Mouse (Mus musculus): Measurements from ENCODE around the gene Il17ra. TPM values are rescaled to one million over a fixed set of nuclear protein-coding genes. Genes with fewer than 3 reads are reported as not detected.

Il17ra gene
- polyA plus RNA-seq (2015; fragmentation: Nextera tagmentation; extraction: Ambion mirVana), result 3.5 and 4.2 TPM in 2 replicates

DNA sequence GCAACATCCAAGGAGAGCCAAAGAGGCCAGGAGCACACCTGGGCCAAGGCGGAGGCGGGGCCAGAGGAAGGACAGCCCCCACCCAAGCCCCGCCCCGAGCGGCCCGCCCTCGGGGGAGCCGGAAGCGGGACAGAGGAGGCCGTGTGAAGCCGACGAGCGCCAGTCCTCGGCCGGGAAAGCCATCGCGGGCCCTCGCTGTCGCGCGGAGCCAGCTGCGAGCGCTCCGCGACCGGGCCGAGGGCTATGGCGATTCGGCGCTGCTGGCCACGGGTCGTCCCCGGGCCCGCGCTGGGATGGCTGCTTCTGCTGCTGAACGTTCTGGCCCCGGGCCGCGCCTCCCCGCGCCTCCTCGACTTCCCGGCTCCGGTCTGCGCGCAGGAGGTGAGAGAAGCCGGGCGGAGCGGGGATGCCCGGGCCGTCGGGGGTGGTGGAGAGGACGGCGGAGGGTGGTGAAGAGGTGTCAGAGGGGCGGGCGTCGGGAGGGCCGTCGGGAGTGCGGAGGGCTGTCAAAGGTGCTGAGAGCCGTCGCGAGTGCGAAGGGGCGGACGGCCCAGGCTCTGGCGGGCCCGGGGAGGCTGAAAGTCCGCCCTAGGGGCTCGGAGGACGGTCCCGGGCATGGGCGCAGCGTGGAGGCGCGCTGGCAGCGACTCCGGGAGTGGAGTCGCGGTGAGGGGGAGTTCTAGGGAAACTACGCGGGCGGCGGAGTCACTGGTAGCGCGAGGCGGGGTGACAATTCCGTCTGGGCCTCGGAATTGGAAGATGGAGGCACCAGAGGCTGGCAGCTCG lies at the start of gene Il17ra:
Gene Il17ra (plus strand): TSS at position 162 of the 786 bp plus-strand sequence.
- WGBS, result under 1% methylated on average over 89 of the region's 90 CpGs

DNA sequence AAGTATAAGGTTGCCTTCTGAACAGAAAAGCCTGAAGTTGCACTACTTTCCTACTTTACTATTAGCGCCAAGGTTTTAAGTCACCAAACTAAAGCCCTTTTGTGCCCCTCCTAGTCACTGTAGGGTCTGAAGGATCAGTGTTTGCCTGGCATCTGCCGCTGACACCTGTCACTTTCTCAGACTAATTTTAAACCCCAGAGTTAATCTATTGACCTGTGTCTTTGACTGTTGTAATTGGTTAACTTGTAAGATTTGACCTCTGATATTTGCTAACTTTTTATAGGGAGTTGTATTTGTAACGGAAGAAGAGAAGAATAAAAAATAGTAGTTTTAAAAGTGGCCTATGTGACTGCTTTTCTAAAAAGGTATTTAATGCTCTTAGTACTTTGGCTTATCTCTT lies 24.9 kb upstream of the Il17ra start:
- ATAC-seq (ENCODE audit: low FRiP score, low TSS enrichment), result no peak
- H3K4me3 ChIP-seq (ENCODE audit: low read depth, low read length), result no peak overlapping the region
- no peaks in the 10 kb centered on the region for H3K27me3 ChIP-seq (ENCODE audit: control insufficient read depth, insufficient read depth, low read length)
- no peaks in the 10 kb centered on the region for H3K4me1 ChIP-seq (replicated peaks; ENCODE audit: control insufficient read depth, insufficient read depth)
- H3K4me2 ChIP-seq (replicated peaks; ENCODE audit: low read depth), result no peak overlapping the region
- TF ChIP-seq EP300 (optimal IDR thresholded peaks at IDR 0.05) (no peak), CTCF (IDR thresholded peaks at IDR 0.05; ENCODE audit: low read depth) (no peak)
- H3K27ac ChIP-seq (replicated peaks), result no peak overlapping the region
- H3K9ac ChIP-seq (ENCODE audit: low read length), result no peak overlapping the region
- no peak for DNase-seq (ENCODE audit: low spot score)
- H3K36me3 ChIP-seq (ENCODE audit: control insufficient read depth, insufficient read depth, low read length), result peaks cover 9% of the 10 kb centered on the region; the same call in 1 of the 2 replicates
- 81% methylated on average over 3 of the region's 3 CpGs for WGBS
- no peaks in the 10 kb centered on the region for H3K9me3 ChIP-seq (ENCODE audit: control insufficient read depth, low read length)

More for the DNA sequence above, at the start of gene Il17ra:
- Histone ChIP-seq H3K9ac (ENCODE audit: low read length) (peak within 1 kb of the TSS; percentile 74), H3K4me2 (replicated peaks; ENCODE audit: low read depth) (peak within 1 kb of the TSS; percentile 86), H3K4me1 (replicated peaks; ENCODE audit: control insufficient read depth, insufficient read depth) (no peaks in the 10 kb centered on the region), H3K4me3 (ENCODE audit: low read depth, low read length) (peak within 1 kb of the TSS; percentile 62), H3K9me3 (ENCODE audit: control insufficient read depth, low read length) (no peaks in the 10 kb centered on the region), H3K27me3 (ENCODE audit: control insufficient read depth, insufficient read depth, low read length) (peaks cover 2% of the 10 kb centered on the region; the same call in 1 of the 2 replicates), H3K27ac (replicated peaks) (peak within 1 kb of the TSS; percentile 53; the same call in 1 of the 2 replicates), H3K36me3 (ENCODE audit: control insufficient read depth, insufficient read depth, low read length) (no peaks in the 10 kb centered on the region)
- DNase-seq (ENCODE audit: low spot score), result peak; percentile 93
- TF ChIP-seq CTCF (IDR thresholded peaks at IDR 0.05; ENCODE audit: low read depth) (no peak; the same call in 1 of the 2 replicates), EP300 (optimal IDR thresholded peaks at IDR 0.05) (no peak)
- ATAC-seq (ENCODE audit: low FRiP score, low TSS enrichment), result peak; percentile 97

DNA sequence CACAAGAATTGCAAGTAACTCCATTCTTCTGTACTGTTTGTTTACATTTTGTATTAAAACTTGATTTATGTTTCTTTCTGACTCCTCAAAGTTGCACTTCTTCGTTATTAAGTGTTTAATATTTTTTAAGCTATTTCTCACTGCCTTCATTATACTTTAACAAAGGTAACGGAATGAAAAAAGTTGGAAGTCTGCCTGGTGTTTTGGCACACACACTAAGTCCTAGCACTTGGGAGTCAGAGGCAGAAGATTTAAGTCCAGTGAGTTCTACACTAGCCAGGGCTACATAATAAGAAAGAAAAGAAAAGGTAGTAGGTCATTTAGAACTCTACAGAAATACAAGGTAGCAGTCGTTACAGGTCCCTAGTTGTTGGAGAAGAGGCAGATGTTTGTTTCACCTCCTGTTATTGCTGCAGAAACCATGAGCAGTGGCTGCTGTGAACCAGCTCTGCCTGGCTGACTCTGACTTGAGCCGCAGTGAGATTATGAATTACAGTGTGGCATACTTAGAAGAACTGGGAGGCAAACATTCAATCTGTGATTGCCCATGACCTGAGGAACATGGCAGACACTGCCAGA lies 20.8 kb upstream of the Il17ra start:
- H3K4me2 ChIP-seq (replicated peaks; ENCODE audit: low read depth), result no peak overlapping the region
- no peak for DNase-seq (ENCODE audit: low spot score)
- ATAC-seq (ENCODE audit: low FRiP score, low TSS enrichment), result no peak
- H3K36me3 ChIP-seq (ENCODE audit: control insufficient read depth, insufficient read depth, low read length), result peaks cover 9% of the 10 kb centered on the region; the same call in 1 of the 2 replicates
- no peak for TF ChIP-seq CTCF (IDR thresholded peaks at IDR 0.05; ENCODE audit: low read depth)
- no peak for TF ChIP-seq EP300 (optimal IDR thresholded peaks at IDR 0.05)
- no peak overlapping the region for H3K27ac ChIP-seq (replicated peaks)
- H3K4me3 ChIP-seq (ENCODE audit: low read depth, low read length), result no peak overlapping the region
- H3K9me3 ChIP-seq (ENCODE audit: control insufficient read depth, low read length), result no peaks in the 10 kb centered on the region
- WGBS, result 69% methylated on average over 4 of the region's 4 CpGs
- H3K9ac ChIP-seq (ENCODE audit: low read length), result no peak overlapping the region
- H3K27me3 ChIP-seq (ENCODE audit: control insufficient read depth, insufficient read depth, low read length), result no peaks in the 10 kb centered on the region
- no peaks in the 10 kb centered on the region for H3K4me1 ChIP-seq (replicated peaks; ENCODE audit: control insufficient read depth, insufficient read depth)

DNA sequence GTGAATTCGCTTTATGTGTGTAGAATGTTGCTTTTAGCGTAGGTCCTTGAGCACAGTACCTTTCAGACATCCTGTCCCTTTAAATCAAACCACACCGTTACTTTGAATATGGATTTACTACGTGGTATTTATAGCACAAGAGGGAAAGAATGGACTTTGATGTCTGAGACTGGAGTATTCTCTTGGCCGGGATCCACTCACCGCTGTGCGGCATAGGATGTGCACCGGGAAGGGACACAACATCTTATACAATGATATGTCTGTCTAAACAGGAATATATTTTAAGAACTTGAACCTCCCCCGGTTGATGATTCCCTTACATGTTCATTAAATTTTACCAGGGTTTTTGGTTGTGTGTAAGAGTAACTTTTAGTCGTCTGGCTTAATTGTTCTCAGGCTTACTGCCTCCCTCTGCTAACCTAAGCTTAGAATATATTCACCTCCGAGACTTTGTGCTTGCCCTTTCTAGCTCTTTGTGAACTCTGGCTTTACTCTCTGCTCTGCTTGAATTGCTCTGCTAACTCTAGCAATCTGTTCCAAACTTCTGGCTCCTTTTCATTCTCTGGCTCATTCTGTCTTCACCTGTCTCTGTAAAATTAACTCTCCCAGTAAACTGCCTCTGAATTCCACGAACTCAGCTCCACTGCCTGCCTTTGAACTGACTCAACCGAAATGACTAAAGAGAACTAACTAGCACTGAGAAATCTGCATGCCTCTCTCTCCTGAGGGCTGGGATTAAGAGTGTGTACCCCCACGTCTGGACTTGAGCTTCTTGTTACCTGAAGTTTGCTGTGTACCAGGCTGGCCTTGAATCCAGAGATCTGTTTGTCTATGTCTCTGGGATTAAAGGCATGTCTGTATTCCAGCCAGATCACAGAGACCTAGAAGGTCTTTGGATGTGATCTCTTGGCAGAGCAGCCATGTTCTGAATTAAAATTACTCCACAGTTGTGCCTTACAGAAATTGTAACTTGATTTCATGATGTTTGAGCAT lies 19.4 kb upstream of the Il17ra start:
- Histone ChIP-seq H3K27me3 (ENCODE audit: control insufficient read depth, insufficient read depth, low read length) (no peaks in the 10 kb centered on the region), H3K4me2 (replicated peaks; ENCODE audit: low read depth) (no peak overlapping the region), H3K9ac (ENCODE audit: low read length) (no peak overlapping the region), H3K36me3 (ENCODE audit: control insufficient read depth, insufficient read depth, low read length) (peaks cover 9% of the 10 kb centered on the region; the same call in 1 of the 2 replicates), H3K4me3 (ENCODE audit: low read depth, low read length) (no peak overlapping the region), H3K9me3 (ENCODE audit: control insufficient read depth, low read length) (no peaks in the 10 kb centered on the region), H3K27ac (replicated peaks) (no peak overlapping the region), H3K4me1 (replicated peaks; ENCODE audit: control insufficient read depth, insufficient read depth) (no peaks in the 10 kb centered on the region)
- WGBS, result 74% methylated on average over 14 of the region's 14 CpGs
- ATAC-seq (ENCODE audit: low FRiP score, low TSS enrichment) (no peak), DNase-seq (ENCODE audit: low spot score) (no peak)
- no peak for TF ChIP-seq CTCF (IDR thresholded peaks at IDR 0.05; ENCODE audit: low read depth)
- no peak for TF ChIP-seq EP300 (optimal IDR thresholded peaks at IDR 0.05)

DNA sequence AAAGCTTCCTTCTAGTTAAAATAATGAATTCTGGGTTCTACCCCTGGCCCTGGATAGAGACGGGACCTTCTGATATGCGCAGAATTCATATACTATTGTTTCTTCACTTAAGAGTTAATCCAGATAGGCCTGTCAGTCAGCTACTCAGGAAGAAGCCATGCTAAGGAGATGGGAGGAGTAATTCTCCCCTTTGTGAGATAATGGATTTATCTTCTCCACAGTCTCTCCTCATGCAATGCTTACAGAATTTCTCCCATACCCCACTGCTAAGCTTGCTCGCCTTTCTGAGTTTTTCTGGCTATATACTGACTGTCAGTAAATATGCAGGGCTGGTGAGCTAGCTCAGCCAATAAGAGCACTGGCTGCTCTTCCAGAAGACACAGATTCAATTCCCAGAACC lies 12.8 kb upstream of the Il17ra start:
- Histone ChIP-seq H3K27me3 (ENCODE audit: control insufficient read depth, insufficient read depth, low read length) (no peaks in the 10 kb centered on the region), H3K36me3 (ENCODE audit: control insufficient read depth, insufficient read depth, low read length) (no peaks in the 10 kb centered on the region), H3K9ac (ENCODE audit: low read length) (no peak overlapping the region), H3K4me2 (replicated peaks; ENCODE audit: low read depth) (no peak overlapping the region), H3K27ac (replicated peaks) (no peak overlapping the region), H3K4me1 (replicated peaks; ENCODE audit: control insufficient read depth, insufficient read depth) (no peaks in the 10 kb centered on the region), H3K9me3 (ENCODE audit: control insufficient read depth, low read length) (no peaks in the 10 kb centered on the region), H3K4me3 (ENCODE audit: low read depth, low read length) (no peak overlapping the region)
- DNase-seq (ENCODE audit: low spot score) (no peak), ATAC-seq (ENCODE audit: low FRiP score, low TSS enrichment) (no peak)
- 87% methylated on average over 3 of the region's 3 CpGs for WGBS
- TF ChIP-seq EP300 (optimal IDR thresholded peaks at IDR 0.05) (no peak), CTCF (IDR thresholded peaks at IDR 0.05; ENCODE audit: low read depth) (no peak)
